Mouse (Mus musculus): Measurements from ENCODE around the gene Ganc. TPM values are rescaled to one million over a fixed set of nuclear protein-coding genes. Genes with fewer than 3 reads are reported as not detected.
A peak's percentile ranks its signal among the peaks of the same experiment; 100 is the strongest.

Gene Ganc
- polyA plus RNA-seq (2015; fragmentation: Nextera tagmentation; extraction: Ambion mirVana), result 10.2 and 11.4 TPM in 2 replicates

- no peaks in the 10 kb centered on the region for H3K27me3 ChIP-seq (replicated peaks; ENCODE audit: control insufficient read depth, insufficient read depth, low read length)
- peak within 1 kb of the TSS; percentile 85 for H3K4me3 ChIP-seq (ENCODE audit: low read length)
- no peaks in the 10 kb centered on the region for H3K9me3 ChIP-seq (ENCODE audit: control insufficient read depth, low read length)
- no peaks in the 10 kb centered on the region for H3K36me3 ChIP-seq (ENCODE audit: control insufficient read depth, insufficient read depth, low read length)
- WGBS, result under 1% methylated on average over 17 of the region's 17 CpGs
- peak; percentile 92 for ATAC-seq
- H3K9ac ChIP-seq (ENCODE audit: low read depth, low read length), result peak within 1 kb of the TSS; percentile 79
- peak within 1 kb of the TSS; percentile 66 for H3K4me2 ChIP-seq (ENCODE audit: low read length)
- H3K4me1 ChIP-seq (ENCODE audit: control insufficient read depth, insufficient read depth, low read depth, low read length), result peaks cover 16% of the 10 kb centered on the region
- H3K27ac ChIP-seq (ENCODE audit: low read depth, low read length), result peak within 1 kb of the TSS; percentile 82
Measured at GRCm38 (mm10) chr2:120403653-120403985, at the start of gene Ganc. Gene Ganc (plus strand): TSS chr2:120403896.

- H3K9ac ChIP-seq (ENCODE audit: low read depth, low read length), result no peak overlapping the region
- H3K36me3 ChIP-seq (ENCODE audit: control insufficient read depth, insufficient read depth, low read length), result peaks cover 33% of the 10 kb centered on the region
- no peak overlapping the region for H3K27ac ChIP-seq (ENCODE audit: low read depth, low read length)
- H3K27me3 ChIP-seq (replicated peaks; ENCODE audit: control insufficient read depth, insufficient read depth, low read length), result no peaks in the 10 kb centered on the region
- no peak for ATAC-seq
- WGBS, result 86% methylated on average over 1 of the region's 1 CpGs
- no peak overlapping the region for H3K4me3 ChIP-seq (ENCODE audit: low read length)
- no peaks in the 10 kb centered on the region for H3K4me1 ChIP-seq (ENCODE audit: control insufficient read depth, insufficient read depth, low read depth, low read length)
- H3K9me3 ChIP-seq (ENCODE audit: control insufficient read depth, low read length), result no peaks in the 10 kb centered on the region
- no peak overlapping the region for H3K4me2 ChIP-seq (ENCODE audit: low read length)
Measured at GRCm38 (mm10) chr2:120360425-120360824, 43.3 kb upstream of the Ganc start.

- peaks cover 31% of the 10 kb centered on the region for H3K36me3 ChIP-seq (ENCODE audit: control insufficient read depth, insufficient read depth, low read length)
- H3K9me3 ChIP-seq (ENCODE audit: control insufficient read depth, low read length), result no peaks in the 10 kb centered on the region
- no peaks in the 10 kb centered on the region for H3K4me1 ChIP-seq (ENCODE audit: control insufficient read depth, insufficient read depth, low read depth, low read length)
- H3K27me3 ChIP-seq (replicated peaks; ENCODE audit: control insufficient read depth, insufficient read depth, low read length), result no peaks in the 10 kb centered on the region
- 97% methylated on average over 3 of the region's 3 CpGs for WGBS
- H3K27ac ChIP-seq (ENCODE audit: low read depth, low read length), result no peak overlapping the region
- H3K9ac ChIP-seq (ENCODE audit: low read depth, low read length), result no peak overlapping the region
- no peak overlapping the region for H3K4me3 ChIP-seq (ENCODE audit: low read length)
- ATAC-seq, result no peak
- H3K4me2 ChIP-seq (ENCODE audit: low read length), result no peak overlapping the region
Measured at GRCm38 (mm10) chr2:120366501-120366900, 37.2 kb upstream of the Ganc start.

- ATAC-seq, result no peak
- no peaks in the 10 kb centered on the region for H3K4me1 ChIP-seq (ENCODE audit: control insufficient read depth, insufficient read depth, low read depth, low read length)
- H3K27ac ChIP-seq (ENCODE audit: low read depth, low read length), result no peak overlapping the region
- H3K9ac ChIP-seq (ENCODE audit: low read depth, low read length), result no peak overlapping the region
- no peak overlapping the region for H3K4me3 ChIP-seq (ENCODE audit: low read length)
- H3K27me3 ChIP-seq (replicated peaks; ENCODE audit: control insufficient read depth, insufficient read depth, low read length), result no peaks in the 10 kb centered on the region
- H3K9me3 ChIP-seq (ENCODE audit: control insufficient read depth, low read length), result no peaks in the 10 kb centered on the region
- no peak overlapping the region for H3K4me2 ChIP-seq (ENCODE audit: low read length)
- H3K36me3 ChIP-seq (ENCODE audit: control insufficient read depth, insufficient read depth, low read length), result peaks cover 24% of the 10 kb centered on the region
- WGBS, result 94% methylated on average over 4 of the region's 4 CpGs
Measured at GRCm38 (mm10) chr2:120367416-120368207, 36.1 kb upstream of the Ganc start.

- Histone ChIP-seq H3K4me1 (ENCODE audit: control insufficient read depth, insufficient read depth, low read depth, low read length) (no peaks in the 10 kb centered on the region), H3K4me2 (ENCODE audit: low read length) (no peak overlapping the region), H3K9ac (ENCODE audit: low read depth, low read length) (no peak overlapping the region), H3K4me3 (ENCODE audit: low read length) (no peak overlapping the region), H3K36me3 (ENCODE audit: control insufficient read depth, insufficient read depth, low read length) (peaks cover 17% of the 10 kb centered on the region), H3K9me3 (ENCODE audit: control insufficient read depth, low read length) (no peaks in the 10 kb centered on the region), H3K27ac (ENCODE audit: low read depth, low read length) (no peak overlapping the region), H3K27me3 (replicated peaks; ENCODE audit: control insufficient read depth, insufficient read depth, low read length) (no peaks in the 10 kb centered on the region)
- no peak for ATAC-seq
- WGBS, result 71% methylated on average over 4 of the region's 4 CpGs
Measured at GRCm38 (mm10) chr2:120373858-120374257, 29.8 kb upstream of the Ganc start.

GRCm38 (mm10) chr2:120386264-120386663 lies 17.4 kb upstream of the Ganc start:
- H3K36me3 ChIP-seq (ENCODE audit: control insufficient read depth, insufficient read depth, low read length), result peaks cover 29% of the 10 kb centered on the region
- WGBS, result 100% methylated on average over 1 of the region's 1 CpGs
- no peak overlapping the region for H3K27ac ChIP-seq (ENCODE audit: low read depth, low read length)
- no peaks in the 10 kb centered on the region for H3K9me3 ChIP-seq (ENCODE audit: control insufficient read depth, low read length)
- no peak overlapping the region for H3K4me3 ChIP-seq (ENCODE audit: low read length)
- H3K4me2 ChIP-seq (ENCODE audit: low read length), result no peak overlapping the region
- no peak overlapping the region for H3K9ac ChIP-seq (ENCODE audit: low read depth, low read length)
- H3K4me1 ChIP-seq (ENCODE audit: control insufficient read depth, insufficient read depth, low read depth, low read length), result no peaks in the 10 kb centered on the region
- H3K27me3 ChIP-seq (replicated peaks; ENCODE audit: control insufficient read depth, insufficient read depth, low read length), result no peaks in the 10 kb centered on the region
- ATAC-seq, result no peak

- H3K4me2 ChIP-seq (ENCODE audit: low read length), result no peak overlapping the region
- no peak overlapping the region for H3K4me3 ChIP-seq (ENCODE audit: low read length)
- 94% methylated on average over 1 of the region's 1 CpGs for WGBS
- no peaks in the 10 kb centered on the region for H3K27me3 ChIP-seq (replicated peaks; ENCODE audit: control insufficient read depth, insufficient read depth, low read length)
- no peaks in the 10 kb centered on the region for H3K9me3 ChIP-seq (ENCODE audit: control insufficient read depth, low read length)
- H3K9ac ChIP-seq (ENCODE audit: low read depth, low read length), result no peak overlapping the region
- no peak for ATAC-seq
- H3K4me1 ChIP-seq (ENCODE audit: control insufficient read depth, insufficient read depth, low read depth, low read length), result no peaks in the 10 kb centered on the region
- H3K27ac ChIP-seq (ENCODE audit: low read depth, low read length), result no peak overlapping the region
- H3K36me3 ChIP-seq (ENCODE audit: control insufficient read depth, insufficient read depth, low read length), result peaks cover 29% of the 10 kb centered on the region
Measured at GRCm38 (mm10) chr2:120387291-120387690, 16.4 kb upstream of the Ganc start.

GRCm38 (mm10) chr2:120389376-120389775 lies 14.3 kb upstream of the Ganc start:
- H3K4me1 ChIP-seq (ENCODE audit: control insufficient read depth, insufficient read depth, low read depth, low read length), result no peaks in the 10 kb centered on the region
- ATAC-seq, result no peak
- WGBS, result 90% methylated on average over 3 of the region's 3 CpGs
- H3K27me3 ChIP-seq (replicated peaks; ENCODE audit: control insufficient read depth, insufficient read depth, low read length), result no peaks in the 10 kb centered on the region
- no peak overlapping the region for H3K4me2 ChIP-seq (ENCODE audit: low read length)
- no peak overlapping the region for H3K9ac ChIP-seq (ENCODE audit: low read depth, low read length)
- H3K27ac ChIP-seq (ENCODE audit: low read depth, low read length), result no peak overlapping the region
- peaks cover 26% of the 10 kb centered on the region for H3K36me3 ChIP-seq (ENCODE audit: control insufficient read depth, insufficient read depth, low read length)
- H3K9me3 ChIP-seq (ENCODE audit: control insufficient read depth, low read length), result no peaks in the 10 kb centered on the region
- no peak overlapping the region for H3K4me3 ChIP-seq (ENCODE audit: low read length)

- Histone ChIP-seq H3K27ac (ENCODE audit: low read depth, low read length) (no peak overlapping the region), H3K4me3 (ENCODE audit: low read length) (no peak overlapping the region), H3K27me3 (replicated peaks; ENCODE audit: control insufficient read depth, insufficient read depth, low read length) (no peaks in the 10 kb centered on the region), H3K4me2 (ENCODE audit: low read length) (no peak overlapping the region), H3K4me1 (ENCODE audit: control insufficient read depth, insufficient read depth, low read depth, low read length) (no peaks in the 10 kb centered on the region), H3K9me3 (ENCODE audit: control insufficient read depth, low read length) (no peaks in the 10 kb centered on the region), H3K9ac (ENCODE audit: low read depth, low read length) (no peak overlapping the region), H3K36me3 (ENCODE audit: control insufficient read depth, insufficient read depth, low read length) (peaks cover 31% of the 10 kb centered on the region)
- WGBS, result 95% methylated on average over 1 of the region's 1 CpGs
- ATAC-seq, result no peak
Measured at GRCm38 (mm10) chr2:120390934-120391333, 12.8 kb upstream of the Ganc start.
